Mouse (Mus musculus) T-cell, adult 2 months (primary cell): ENCODE results near the gene Lrrc63.
A peak's percentile ranks its signal among the peaks of the same experiment; 100 is the strongest.
"Not testable (repeated sequence)": the region's sequence is repeated elsewhere in the genome, so short reads cannot be mapped to it uniquely, and the experiment has no call there.

Source experiments
- DNase-seq: peaks from one replicate; pipeline ENCODE4 v3.0.0; 2022; ENCODE audit warnings: low spot score

The Lrrc63 gene

DNA sequence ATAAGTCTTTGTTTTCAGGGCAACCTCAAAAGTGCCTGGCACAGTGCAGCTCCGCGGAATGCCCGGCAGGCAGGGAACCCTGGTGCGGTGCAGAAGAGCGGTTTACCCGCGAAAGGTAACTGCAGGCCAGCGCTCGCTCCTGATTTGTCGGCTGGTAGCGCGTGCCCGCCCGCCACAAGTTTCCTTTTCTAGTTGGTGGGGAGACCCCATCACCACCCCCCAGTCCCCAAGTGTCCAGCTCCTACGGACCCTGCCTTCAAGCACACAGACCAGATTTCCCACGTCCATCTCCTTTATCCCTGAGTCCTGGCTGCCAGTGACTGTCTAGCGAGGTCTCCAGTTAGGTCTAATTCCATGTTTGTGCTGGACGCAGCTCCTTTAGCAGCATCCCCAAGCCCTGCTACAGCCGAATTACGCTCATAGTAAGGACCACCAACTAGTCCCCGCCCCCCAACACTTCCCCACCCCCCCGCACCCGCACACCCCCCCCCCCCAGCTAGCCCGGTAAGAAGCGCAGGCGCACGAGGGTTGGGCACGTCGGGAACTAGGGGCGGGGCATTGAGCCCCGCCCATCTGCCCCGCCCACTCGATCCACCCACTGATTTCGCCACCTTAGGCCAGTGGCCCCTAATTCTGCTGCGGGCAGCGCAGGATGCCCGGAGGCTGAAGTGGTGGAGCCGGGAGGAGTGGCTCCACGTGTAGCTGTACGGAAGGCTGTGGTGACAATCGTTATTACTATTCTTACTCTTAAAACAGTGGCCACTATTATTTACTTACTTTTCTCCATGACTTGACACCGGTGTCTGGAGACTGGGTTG is at the start of gene Lrrc63, which contains the start of gene Lcp1:
Gene Lrrc63 (minus strand): TSS at position 381 of the 818 bp plus-strand sequence.
Gene Lcp1 (plus strand): TSS at position 601 of the 818 bp plus-strand sequence.
- DNase-seq = peak; percentile 40

DNA sequence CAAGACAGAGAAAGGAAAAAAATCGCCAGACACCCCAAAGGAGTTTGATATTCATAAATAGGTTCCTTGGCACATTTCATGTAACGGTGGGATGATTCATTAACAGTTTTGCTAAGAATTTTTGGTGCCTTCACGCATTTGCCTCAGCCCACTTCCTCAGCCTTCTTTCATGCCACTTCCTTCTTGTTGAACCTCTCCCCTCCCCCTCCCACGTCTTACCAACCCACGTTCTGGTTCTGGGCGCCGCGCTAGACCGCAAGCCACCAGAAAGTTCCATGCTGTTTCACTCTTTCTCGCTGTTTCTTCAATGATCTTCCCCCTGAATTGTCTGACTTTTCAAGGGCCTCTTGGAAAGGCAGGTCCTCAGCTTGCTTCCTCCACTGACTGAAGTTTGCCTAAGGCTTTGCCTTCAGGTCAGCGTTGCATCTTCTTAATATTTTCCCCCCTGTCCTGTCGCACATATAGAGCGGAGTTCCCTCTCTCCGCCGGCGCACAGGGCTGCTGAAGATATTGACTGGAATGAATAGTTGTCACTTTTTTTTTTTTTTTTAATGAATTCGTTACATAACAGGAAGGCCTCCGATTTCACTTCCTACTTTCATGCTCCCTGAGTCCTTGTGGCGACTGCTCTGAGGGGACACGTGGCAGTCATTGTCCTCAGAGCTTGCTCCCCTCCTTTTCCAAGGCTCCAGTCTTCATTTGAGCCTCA is 48.7 kb upstream of the Lrrc63 start:
- DNase-seq = peak; percentile 88

DNA sequence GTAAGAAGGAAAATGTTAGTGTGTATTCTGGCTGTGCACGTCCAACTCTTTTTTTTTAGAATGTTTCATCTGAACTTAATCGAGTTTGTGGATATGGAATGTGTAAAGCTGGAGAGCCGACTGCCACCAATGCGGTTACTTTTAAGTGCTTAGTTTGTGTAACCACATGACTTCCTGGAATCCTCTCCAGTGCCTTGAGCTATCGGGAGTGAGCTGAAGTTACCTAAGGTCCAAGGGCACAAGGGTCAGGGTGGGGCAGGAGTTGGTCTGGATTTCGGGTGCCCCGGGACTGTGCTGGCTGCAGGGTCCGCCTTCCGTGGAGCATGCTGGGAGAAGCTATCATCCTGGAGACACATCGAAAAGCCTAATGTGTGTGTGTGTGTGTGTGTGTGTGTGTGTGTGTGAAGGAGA is 48.1 kb upstream of the Lrrc63 start:
- DNase-seq = no peak

DNA sequence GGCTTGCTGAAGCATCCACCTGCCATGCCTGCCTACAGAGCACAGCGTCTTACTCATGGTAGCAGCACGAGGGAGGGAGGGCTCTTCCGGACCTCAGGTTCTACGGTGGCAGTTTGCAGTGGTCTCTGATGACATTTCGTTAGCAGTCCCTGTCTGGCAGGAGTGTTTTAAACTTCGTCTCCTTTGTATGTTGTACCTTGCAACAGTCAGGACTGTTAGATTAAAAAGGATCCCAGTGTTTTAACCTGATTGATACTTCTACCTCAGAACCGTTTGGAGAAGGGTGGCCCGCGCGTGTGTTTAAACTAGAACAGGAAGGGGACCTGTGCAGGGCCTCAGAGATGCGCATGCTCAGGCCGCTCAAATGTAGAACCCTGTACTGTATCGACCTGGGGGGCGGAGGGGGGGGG is 47.7 kb upstream of the Lrrc63 start:
- peak; percentile 73 for DNase-seq

DNA sequence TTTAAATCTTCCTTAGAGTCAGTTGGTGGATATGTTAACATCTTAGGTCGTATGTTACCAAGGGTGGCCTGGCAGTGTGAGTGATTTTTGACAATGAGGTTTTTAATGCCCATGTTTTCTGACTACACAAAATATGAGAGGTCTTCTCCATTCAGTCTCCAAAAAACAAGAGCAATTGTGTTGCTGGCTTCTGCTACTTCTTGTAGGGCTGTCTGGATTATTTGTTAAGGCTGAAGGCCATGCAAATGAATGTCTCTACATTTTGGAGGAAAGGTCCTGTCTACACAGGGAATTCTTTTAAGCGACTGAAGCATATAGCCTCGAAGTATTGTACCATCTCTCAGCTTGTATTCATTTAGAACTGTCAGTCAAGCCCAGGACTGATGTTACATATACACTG is 46.7 kb upstream of the Lrrc63 start:
- DNase-seq = no peak

DNA sequence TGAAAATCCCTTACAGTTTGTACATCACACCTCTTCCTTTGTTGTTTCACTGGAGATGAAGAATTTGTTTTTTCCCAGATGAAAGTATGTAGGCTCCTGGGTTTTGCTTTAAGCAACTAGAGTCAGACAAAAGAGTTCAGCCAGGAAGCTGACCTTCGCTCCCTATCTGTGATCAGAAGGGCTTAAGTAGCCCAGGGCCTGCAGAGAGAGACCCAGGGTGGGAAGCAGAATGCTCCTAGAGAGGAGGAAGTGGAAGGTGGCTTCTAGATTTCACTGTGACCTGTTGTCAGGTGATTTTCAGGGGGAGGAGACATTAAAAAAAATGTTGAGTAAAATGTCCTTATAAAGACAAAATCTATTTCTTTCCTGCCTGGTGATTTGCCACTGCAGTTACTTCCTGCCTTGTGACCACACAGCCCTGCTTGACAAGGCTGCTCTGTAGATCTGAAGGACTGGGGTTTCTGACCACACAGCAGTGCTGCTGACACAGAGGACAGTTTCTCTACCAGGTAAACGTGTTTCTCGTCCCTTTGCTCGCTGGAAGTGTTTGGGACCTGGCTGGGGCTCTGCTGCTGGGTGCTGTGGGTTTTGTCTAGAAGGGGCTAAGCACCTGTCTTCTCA is 45.9 kb upstream of the Lrrc63 start:
- peak; percentile 80 for DNase-seq

DNA sequence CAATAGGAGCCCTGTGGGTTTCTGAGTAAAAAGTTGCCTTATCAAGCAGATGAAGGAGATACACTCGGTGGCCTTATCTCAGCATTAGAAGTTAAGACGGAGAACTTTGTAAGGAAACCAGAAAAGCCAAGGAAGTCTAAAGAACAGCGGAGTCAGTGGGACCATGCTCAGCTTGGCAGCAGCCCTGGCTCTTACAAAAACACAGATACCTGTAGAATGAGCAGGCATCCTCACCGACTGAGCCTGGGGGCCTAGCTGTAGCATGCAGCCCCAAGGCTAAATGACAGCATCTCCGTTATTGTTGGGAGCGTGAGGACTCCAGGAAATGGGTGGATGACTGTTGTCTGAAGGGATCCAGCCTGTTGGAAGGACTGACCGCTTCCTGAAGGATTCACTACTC is 45.1 kb upstream of the Lrrc63 start:
- no peak for DNase-seq

DNA sequence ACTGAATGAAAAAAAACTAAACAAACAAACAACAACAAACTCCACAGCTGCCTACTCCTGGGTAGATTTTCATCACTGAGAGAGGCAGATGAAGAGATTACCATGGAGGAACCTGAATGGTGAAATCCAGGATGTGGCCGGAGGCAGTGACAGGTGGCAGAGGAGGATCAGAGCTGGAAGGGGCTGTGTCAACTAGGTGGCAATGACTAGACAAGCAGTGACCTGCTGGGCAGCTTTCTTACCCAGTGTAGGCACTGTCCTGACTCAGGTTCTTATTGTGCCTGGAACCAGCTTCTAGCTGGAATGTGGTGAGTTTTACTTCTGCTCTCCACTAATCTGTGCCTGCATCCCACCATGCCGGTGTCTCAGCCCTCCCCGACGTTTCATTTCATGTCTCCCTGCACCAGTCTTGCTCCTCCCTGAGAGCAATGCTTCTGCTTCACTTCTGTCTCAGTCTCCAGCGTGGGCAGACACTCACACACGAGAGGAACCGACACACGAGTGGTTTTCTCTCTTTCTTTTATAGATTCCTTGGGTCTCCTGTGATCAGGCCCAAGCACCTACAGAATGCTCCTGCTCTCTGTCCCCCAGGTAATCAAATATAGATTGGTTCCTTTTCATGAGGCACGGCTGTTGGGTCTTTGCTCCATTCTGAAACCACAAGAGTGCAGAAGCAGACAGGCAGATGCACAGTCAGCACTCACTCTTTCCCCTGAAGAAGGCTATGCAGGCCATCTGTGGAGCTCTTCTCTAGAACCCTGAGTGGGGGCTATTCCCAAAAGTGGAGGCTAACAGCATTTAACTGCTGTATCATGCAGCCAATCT is 44.3 kb upstream of the Lrrc63 start:
- no peak for DNase-seq

DNA sequence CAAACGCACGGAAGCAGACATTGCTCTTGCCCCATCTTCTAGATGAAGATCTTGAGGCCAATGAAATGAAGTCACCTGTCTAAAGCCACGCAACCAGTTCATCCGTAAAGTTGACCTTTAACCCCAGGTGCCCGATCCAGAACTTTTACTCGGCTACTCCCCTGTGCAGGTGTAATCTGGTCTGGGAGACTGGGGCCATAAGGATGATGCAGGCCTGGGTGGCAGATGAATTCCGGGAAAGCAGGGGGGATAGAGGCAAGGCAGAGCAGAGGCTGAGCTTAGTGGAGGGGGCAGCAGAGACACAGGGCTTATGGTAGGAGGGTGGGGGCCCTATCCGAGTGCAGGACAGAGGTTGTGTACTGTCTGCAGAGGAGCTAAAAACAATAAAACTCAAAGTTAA is 43.6 kb upstream of the Lrrc63 start:
- DNase-seq = no peak

DNA sequence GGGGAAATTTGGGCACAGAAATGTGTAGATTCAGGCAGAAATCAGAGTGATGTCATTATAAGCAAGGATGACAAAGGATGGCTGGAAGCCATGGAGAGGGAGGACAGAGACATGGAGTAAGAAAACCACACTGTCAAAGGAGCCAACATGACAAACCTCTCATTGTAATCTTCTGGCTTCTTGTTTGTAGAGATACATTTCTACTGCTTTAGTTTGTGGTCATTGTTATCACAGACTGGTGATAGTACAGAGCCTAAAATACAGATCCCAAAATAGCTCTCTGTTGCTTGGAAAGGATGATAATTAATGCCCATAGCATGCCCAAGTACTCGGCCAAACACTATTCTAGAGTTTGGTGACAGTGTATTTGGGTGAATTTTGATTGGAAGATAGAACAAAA is 39.9 kb upstream of the Lrrc63 start:
- no peak for DNase-seq

DNA sequence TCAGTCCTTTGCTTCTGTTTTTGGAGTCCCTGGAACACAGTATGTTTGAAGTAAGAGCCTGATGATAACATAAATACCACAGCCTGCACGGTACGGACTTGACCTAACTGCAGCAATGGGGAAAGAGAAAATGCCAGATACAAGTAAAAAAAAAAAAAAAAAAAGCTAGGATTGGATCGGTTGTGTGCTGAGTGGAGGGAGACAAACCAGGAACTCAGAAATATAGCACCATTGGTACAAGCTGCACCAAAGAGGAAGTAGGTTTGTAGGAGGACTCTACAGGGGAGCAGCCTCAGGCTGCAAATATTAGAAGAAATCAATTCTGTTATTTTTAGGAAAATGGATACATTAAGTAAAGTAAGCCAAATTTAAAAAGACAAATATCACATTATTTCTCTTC is 37.8 kb upstream of the Lrrc63 start:
- no peak for DNase-seq

DNA sequence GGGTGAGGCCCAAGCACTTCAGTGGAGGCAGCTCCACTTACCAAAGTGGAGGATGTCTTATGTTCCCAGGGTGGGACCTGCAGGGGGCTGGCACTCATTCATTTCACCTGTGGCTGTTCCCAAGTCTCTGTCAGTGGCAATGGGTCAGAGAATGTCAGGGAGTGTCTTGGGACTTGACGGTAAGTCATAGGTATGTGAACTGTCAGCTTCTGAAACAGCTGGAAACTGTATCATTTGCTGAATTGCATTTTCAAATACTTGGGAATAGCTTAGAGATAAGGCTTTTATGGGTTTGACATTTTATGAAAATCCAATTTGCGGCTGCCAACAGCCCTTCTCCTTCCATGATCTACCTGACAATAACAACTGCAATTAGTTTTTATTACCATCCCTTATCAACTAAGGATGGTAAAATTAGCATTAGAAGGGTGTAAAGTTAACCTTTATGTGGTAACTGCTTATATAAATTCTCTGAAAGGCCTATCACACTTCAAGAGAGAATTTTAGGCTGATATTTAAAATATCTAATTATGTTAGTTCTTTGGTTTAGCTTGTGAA is 35.0 kb upstream of the Lrrc63 start:
- DNase-seq = no peak

DNA sequence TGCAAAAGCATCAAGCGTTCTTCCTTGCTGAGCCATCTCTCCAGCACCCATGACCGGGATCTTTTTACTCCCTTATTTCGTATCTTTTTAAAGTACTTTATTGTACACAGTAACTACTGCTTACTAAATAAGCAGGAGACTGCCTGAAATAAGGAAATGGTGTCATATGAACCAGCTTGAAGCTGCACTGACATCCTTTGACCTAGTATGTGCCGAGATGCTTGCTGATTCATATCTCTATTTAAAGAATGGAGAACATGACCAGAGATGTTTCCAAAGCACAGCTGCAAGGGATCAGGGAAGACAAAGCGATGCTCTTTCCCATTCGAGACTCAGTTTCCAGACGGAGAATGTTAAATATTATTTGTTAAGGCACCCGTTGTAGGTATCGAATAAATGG is 33.7 kb upstream of the Lrrc63 start:
- DNase-seq = no peak

DNA sequence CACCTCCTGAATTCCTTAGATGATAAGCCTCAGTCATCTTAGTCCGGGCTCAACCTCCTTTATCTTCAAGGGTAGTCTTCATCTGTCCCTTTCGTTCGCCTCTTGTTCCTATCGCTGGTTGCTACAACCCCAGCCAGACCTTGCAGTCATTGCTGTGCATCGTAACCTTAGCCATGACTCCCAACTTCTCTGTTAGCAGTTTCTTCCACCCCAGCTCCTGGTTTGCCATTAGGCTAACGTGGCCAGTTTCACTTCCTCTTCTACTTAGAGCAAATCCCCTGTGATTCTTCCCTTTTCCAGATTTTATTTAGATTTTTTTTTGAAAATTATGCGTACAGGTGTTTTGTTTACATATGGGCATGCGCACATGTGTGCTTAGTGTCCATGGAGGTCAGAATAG is 33.2 kb upstream of the Lrrc63 start:
- DNase-seq = no peak

DNA sequence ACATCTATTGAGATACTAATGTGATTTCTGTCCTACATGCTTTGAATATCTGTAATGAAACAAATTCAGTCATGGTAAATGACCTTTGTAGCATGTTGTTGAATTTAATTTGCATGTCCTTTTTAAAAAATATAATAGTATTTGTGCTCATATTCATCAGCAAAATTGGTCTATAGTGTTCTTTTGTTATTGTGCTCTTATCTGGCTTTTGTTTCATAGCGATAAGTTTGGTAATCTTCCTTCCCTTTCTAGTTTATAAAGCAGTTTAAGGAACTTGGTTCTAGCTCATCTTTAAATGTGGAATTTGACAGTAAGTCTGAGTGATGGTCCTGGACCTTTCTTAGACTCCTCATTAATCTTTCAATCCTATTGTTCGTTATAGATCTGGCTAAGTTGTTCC is 28.7 kb upstream of the Lrrc63 start:
- no peak for DNase-seq

DNA sequence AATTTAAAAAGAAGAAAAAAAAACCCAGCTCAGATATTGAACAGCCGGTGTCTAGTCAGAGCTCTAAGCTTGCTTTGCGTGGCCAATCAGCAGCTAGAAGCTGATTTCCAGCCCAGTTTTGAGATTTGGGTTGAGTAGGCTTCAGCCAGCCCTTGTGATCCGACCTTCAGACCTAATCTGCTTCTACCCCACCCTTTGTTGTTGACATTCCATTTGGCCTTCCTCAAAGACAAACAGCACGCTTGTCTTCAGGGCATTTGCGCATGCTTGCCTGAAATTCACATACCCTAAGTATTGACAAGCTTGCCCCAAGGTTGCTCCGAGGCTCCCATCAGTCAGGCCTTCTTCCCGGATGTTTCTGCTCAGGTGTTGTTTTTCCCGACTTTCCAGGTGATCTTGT is 23.8 kb upstream of the Lrrc63 start:
- no peak for DNase-seq

DNA sequence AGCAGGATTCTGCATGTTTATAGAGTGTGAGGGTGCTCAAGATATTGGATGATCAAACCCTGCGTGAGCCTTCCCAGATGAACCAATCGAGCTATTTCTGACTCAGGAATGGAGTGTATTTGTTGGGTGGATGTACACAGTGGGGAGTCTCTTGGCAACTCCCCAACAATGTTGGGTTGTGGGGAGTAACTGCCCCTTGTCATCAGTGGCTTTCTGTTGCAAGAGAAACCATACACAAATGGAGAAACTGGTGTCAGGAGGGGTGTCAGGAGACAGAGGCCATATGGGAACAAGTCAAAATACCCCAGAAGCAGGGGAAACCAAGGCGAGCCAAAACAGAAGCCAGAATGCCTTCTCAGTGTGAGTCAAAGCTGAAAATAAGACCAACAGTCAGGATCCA is 20.5 kb upstream of the Lrrc63 start:
- no peak for DNase-seq

DNA sequence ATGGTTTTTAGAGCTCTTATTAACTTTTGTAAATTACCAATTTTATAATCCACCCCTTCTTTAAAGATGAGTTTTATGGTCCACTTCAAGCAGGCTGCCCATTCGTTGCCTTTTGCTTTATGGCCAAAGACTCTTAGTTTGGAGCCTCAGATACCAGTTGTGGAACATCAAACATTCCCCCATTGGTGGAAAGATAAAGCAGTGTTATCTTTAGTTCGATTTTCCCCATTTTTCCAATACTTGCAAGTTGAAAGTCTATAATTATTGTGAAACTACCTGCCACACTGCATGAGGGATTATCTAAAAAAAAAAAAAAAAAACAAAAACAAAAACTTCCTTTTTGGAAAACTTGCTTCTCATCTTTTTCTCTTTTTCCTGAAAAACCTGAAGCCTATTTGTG is 20.0 kb upstream of the Lrrc63 start:
- no peak for DNase-seq

DNA sequence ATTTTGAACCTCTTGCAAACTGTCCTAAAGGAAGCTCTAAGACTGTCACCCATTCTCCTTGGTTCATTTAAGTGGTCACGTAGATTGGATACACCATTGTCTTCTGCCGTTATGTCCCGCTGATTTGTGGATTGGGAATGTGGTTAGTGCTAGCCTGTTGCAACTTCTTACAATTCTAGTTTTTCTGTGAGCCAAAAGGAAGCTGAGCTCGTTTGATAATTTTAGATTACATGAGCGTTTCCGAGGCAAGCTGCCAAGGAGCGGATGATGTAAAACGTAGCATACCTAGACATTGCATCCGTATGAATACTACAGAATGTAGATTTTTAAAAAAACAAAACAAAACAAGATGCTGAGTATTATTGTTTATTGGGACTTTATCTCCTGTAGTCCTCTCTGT is 17.5 kb upstream of the Lrrc63 start:
- no peak for DNase-seq

DNA sequence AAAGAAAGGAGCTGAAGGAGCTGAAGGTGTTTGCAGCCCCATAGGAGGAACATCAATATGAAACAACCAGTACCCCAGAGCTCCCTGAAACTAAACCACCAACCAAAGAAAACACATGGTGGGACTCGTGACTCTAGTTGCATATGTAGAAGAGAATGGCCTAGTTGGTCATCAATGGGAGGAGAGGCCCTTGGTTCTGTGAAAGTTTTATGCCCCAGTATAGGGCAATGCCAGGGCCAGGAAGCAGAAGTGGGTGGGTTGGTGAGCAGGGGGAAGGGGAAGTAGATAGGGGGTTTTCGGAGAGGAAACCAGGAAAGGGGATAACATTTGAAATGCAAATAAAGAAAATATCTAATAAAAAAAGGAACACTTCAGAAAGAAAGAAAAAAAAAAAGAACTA is 17.0 kb upstream of the Lrrc63 start:
- not testable (repeated sequence) for DNase-seq

DNA sequence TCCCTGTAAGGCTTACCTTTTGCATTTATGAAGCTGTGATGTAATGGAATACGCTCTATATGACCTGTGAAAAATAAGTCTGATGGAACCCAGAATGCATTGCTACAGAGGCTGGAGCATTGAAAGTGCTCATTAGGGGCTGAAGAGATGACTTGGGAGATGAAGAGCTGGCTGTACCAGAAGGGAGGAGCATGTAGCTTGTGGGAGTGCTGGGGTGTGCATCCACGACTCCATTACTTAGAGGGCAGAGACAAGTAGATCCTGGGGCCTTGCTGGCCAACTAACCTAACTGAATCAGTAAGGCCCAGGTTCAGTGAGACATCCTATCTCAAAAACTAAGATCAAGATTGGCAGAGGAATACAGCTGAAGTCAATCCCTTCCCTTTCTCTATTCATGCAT is 8.5 kb upstream of the Lrrc63 start:
- no peak for DNase-seq

DNA sequence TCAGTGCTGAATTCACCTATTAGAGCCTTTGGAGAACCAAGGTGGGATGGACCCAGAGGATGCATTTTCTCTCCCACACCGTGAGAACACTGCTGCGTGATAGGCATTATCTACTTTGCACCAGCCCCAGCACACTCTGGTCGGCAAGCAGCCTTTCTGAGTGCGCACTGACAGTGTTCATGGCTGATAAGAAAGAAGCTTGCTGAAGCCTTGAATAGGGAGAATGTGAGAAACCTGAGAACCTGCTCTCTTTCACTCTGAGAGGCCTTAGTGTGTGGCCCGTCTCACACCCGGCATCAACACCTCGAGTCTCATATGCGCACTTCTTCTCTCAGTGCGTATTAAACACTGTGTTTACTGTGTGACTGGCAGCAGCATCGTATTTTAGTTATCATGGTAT is 7.8 kb upstream of the Lrrc63 start:
- DNase-seq = no peak
